Mouse (Mus musculus): ENCODE data around the gene Slc25a10.

DNA sequence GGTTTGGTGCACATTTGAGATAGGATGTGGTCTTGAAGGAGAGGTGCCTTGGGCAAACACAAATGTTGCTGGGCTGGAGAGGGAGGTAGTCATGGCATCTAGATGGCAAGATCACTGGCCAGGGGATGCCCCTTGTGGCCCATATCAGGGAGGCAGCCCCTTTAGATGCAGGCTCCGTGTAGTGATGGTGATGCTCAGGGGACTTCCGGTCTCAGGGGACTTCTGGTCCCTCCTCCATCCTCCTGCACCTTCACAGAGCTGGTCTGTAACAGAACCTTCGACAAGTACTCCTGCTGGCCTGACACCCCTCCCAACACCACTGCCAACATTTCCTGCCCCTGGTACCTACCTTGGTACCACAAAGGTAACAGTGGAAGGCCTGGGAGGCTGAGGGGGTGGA is 44.2 kb downstream of the Slc25a10 start:
- TF ChIP-seq CTCF (IDR thresholded peaks at IDR 0.05; ENCODE audit: borderline replicate concordance, extremely low read depth, insufficient read depth, insufficient read length) (no peak), POLR2A (IDR thresholded peaks at IDR 0.05; ENCODE audit: borderline replicate concordance, extremely low read depth, insufficient read depth, insufficient read length, poor library complexity, severe bottlenecking) (no peak)
